Mouse (Mus musculus): Measurements from ENCODE around the gene Gpx1. TPM values are rescaled to one million over a fixed set of nuclear protein-coding genes. Genes with fewer than 3 reads are reported as not detected.
"Not testable (repeated sequence)": the region's sequence is repeated elsewhere in the genome, so short reads cannot be mapped to it uniquely, and the experiment has no call there.

The Gpx1 gene
- polyA plus RNA-seq, 1 experiment from 2014 or later = 743 TPM

- 6% methylated on average over 12 of the region's 12 CpGs for WGBS
- Histone ChIP-seq H3K36me3 (peaks cover 21% of the 10 kb centered on the region), H3K9ac (peak overlapping the region; percentile 99), H3K4me2 (peak overlapping the region; percentile 64), H3K4me1 (peaks cover 46% of the 10 kb centered on the region), H3K27ac (peak overlapping the region; percentile 100), H3K9me3 (replicated peaks) (no peaks in the 10 kb centered on the region), H3K4me3 (replicated peaks) (peak overlapping the region; percentile 94), H3K27me3 (no peaks in the 10 kb centered on the region)
- ATAC-seq (replicated peaks; ENCODE audit: low FRiP score) = no peak
These were observed 31.5 kb upstream of the Gpx1 start for GRCm38 (mm10) chr9:108307021-108307807.

- Histone ChIP-seq H3K4me1 (peaks cover 46% of the 10 kb centered on the region), H3K9me3 (replicated peaks) (no peaks in the 10 kb centered on the region), H3K27me3 (no peaks in the 10 kb centered on the region), H3K27ac (no peak overlapping the region), H3K4me2 (peak overlapping the region; percentile 64), H3K4me3 (replicated peaks) (peak overlapping the region; percentile 94), H3K36me3 (peaks cover 16% of the 10 kb centered on the region), H3K9ac (peak overlapping the region; percentile 41)
- WGBS = 51% methylated on average over 2 of the region's 2 CpGs
- ATAC-seq (replicated peaks; ENCODE audit: low FRiP score) = no peak
These were observed 30.6 kb upstream of the Gpx1 start for GRCm38 (mm10) chr9:108308141-108308540.

GRCm38 (mm10) chr9:108317572-108317971 lies 21.1 kb upstream of the Gpx1 start:
- no peak overlapping the region for H3K4me2 ChIP-seq
- H3K4me1 ChIP-seq = no peaks in the 10 kb centered on the region
- H3K9ac ChIP-seq = no peak overlapping the region
- WGBS = 93% methylated on average over 3 of the region's 3 CpGs
- ATAC-seq (replicated peaks; ENCODE audit: low FRiP score) = no peak
- no peak overlapping the region for H3K27ac ChIP-seq
- H3K36me3 ChIP-seq = peaks cover 69% of the 10 kb centered on the region
- H3K9me3 ChIP-seq (replicated peaks) = no peaks in the 10 kb centered on the region
- no peaks in the 10 kb centered on the region for H3K27me3 ChIP-seq
- H3K4me3 ChIP-seq (replicated peaks) = no peak overlapping the region

GRCm38 (mm10) chr9:108318462-108318861 lies 20.2 kb upstream of the Gpx1 start:
- Histone ChIP-seq H3K27ac (no peak overlapping the region), H3K36me3 (peaks cover 70% of the 10 kb centered on the region), H3K4me2 (no peak overlapping the region), H3K9ac (no peak overlapping the region), H3K4me3 (replicated peaks) (no peak overlapping the region), H3K9me3 (replicated peaks) (no peaks in the 10 kb centered on the region), H3K27me3 (no peaks in the 10 kb centered on the region), H3K4me1 (no peaks in the 10 kb centered on the region)
- WGBS = 88% methylated on average over 2 of the region's 2 CpGs
- no peak for ATAC-seq (replicated peaks; ENCODE audit: low FRiP score)

GRCm38 (mm10) chr9:108322054-108322453 lies 16.6 kb upstream of the Gpx1 start:
- H3K27ac ChIP-seq; H3K4me3 ChIP-seq (replicated peaks); H3K9ac ChIP-seq; H3K4me1 ChIP-seq; H3K4me2 ChIP-seq; H3K9me3 ChIP-seq (replicated peaks); H3K27me3 ChIP-seq; ATAC-seq (replicated peaks; ENCODE audit: low FRiP score): not testable (repeated sequence)
- WGBS = 88% methylated on average over 7 of the region's 7 CpGs
- H3K36me3 ChIP-seq = peaks cover 54% of the 10 kb centered on the region

- 90% methylated on average over 1 of the region's 1 CpGs for WGBS
These were observed 13.9 kb upstream of the Gpx1 start for GRCm38 (mm10) chr9:108324784-108325183.

GRCm38 (mm10) chr9:108325811-108326210 lies 12.9 kb upstream of the Gpx1 start:
- H3K4me3 ChIP-seq (replicated peaks) = no peak overlapping the region
- 98% methylated on average over 2 of the region's 2 CpGs for WGBS
- no peak for ATAC-seq (replicated peaks; ENCODE audit: low FRiP score)
- no peak overlapping the region for H3K4me2 ChIP-seq
- H3K9ac ChIP-seq = no peak overlapping the region
- H3K27me3 ChIP-seq = no peaks in the 10 kb centered on the region
- no peak overlapping the region for H3K27ac ChIP-seq
- peaks cover 64% of the 10 kb centered on the region for H3K36me3 ChIP-seq
- H3K4me1 ChIP-seq = 0 out of 2 replicates have a peak, but pooled peaks cover 2% of the 10 kb centered on the region
- no peaks in the 10 kb centered on the region for H3K9me3 ChIP-seq (replicated peaks)

More at GRCm38 (mm10) chr9:108324784-108325183, 13.9 kb upstream of the Gpx1 start:
- ATAC-seq (replicated peaks; ENCODE audit: low FRiP score) = no peak
- Histone ChIP-seq H3K4me2 (no peak overlapping the region), H3K36me3 (peaks cover 62% of the 10 kb centered on the region), H3K9ac (no peak overlapping the region), H3K9me3 (replicated peaks) (no peaks in the 10 kb centered on the region), H3K4me3 (replicated peaks) (no peak overlapping the region), H3K27me3 (no peaks in the 10 kb centered on the region), H3K4me1 (0 out of 2 replicates have a peak, but pooled peaks cover 2% of the 10 kb centered on the region), H3K27ac (no peak overlapping the region)

GRCm38 (mm10) chr9:108337848-108338550 lies 704 bp upstream of the Gpx1 start:
- Histone ChIP-seq H3K4me2 (peak overlapping the region; percentile 78; the same call in 1 of the 2 replicates), H3K4me3 (replicated peaks) (peak overlapping the region; percentile 73), H3K9ac (0 out of 2 replicates have a peak overlapping the region, but pooled peaks have one; percentile 86), H3K27me3 (no peaks in the 10 kb centered on the region), H3K9me3 (replicated peaks) (no peaks in the 10 kb centered on the region), H3K36me3 (peaks cover 49% of the 10 kb centered on the region), H3K4me1 (peaks cover 41% of the 10 kb centered on the region), H3K27ac (peak overlapping the region; percentile 96)
- WGBS = 65% methylated on average over 10 of the region's 10 CpGs
- ATAC-seq (replicated peaks; ENCODE audit: low FRiP score) = no peak

- peak overlapping the region; percentile 96 for H3K27ac ChIP-seq
- H3K9me3 ChIP-seq (replicated peaks) = no peaks in the 10 kb centered on the region
- ATAC-seq (replicated peaks; ENCODE audit: low FRiP score) = peak; percentile 13; the same call in 1 of the 2 replicates
- H3K4me2 ChIP-seq = peak overlapping the region; percentile 78
- peaks cover 41% of the 10 kb centered on the region for H3K4me1 ChIP-seq
- peaks cover 44% of the 10 kb centered on the region for H3K36me3 ChIP-seq
- 0 out of 2 replicates have a peak overlapping the region, but pooled peaks have one; percentile 86 for H3K9ac ChIP-seq
- H3K27me3 ChIP-seq = no peaks in the 10 kb centered on the region
- WGBS = 15% methylated on average over 6 of the region's 6 CpGs
- H3K4me3 ChIP-seq (replicated peaks) = peak overlapping the region; percentile 73
These were observed 185 bp upstream of the Gpx1 start for GRCm38 (mm10) chr9:108338551-108338885.

GRCm38 (mm10) chr9:108339886-108340257 lies 1.2 kb downstream of the Gpx1 start:
- peak overlapping the region; percentile 86 for H3K9ac ChIP-seq
- 8% methylated on average over 20 of the region's 20 CpGs for WGBS

GRCm38 (mm10) chr9:108340258-108341138 lies 1.8 kb downstream of the Gpx1 start:
- 49% methylated on average over 10 of the region's 10 CpGs for WGBS
- peak overlapping the region; percentile 73 for H3K4me3 ChIP-seq (replicated peaks)
- peaks cover 24% of the 10 kb centered on the region for H3K36me3 ChIP-seq
- ATAC-seq (replicated peaks; ENCODE audit: low FRiP score) = no peak
- peaks cover 41% of the 10 kb centered on the region for H3K4me1 ChIP-seq
- peak overlapping the region; percentile 78 for H3K4me2 ChIP-seq
- no peaks in the 10 kb centered on the region for H3K27me3 ChIP-seq
- H3K9ac ChIP-seq = peak overlapping the region; percentile 86
- H3K9me3 ChIP-seq (replicated peaks) = no peaks in the 10 kb centered on the region
- H3K27ac ChIP-seq = peak overlapping the region; percentile 96

More at GRCm38 (mm10) chr9:108339886-108340257, 1.2 kb downstream of the Gpx1 start:
- H3K27ac ChIP-seq = peak overlapping the region; percentile 96
- H3K9me3 ChIP-seq (replicated peaks) = no peaks in the 10 kb centered on the region
- H3K4me2 ChIP-seq = peak overlapping the region; percentile 78
- peaks cover 31% of the 10 kb centered on the region for H3K36me3 ChIP-seq
- no peak for ATAC-seq (replicated peaks; ENCODE audit: low FRiP score)
- H3K27me3 ChIP-seq = no peaks in the 10 kb centered on the region
- peak overlapping the region; percentile 73 for H3K4me3 ChIP-seq (replicated peaks)
- peaks cover 41% of the 10 kb centered on the region for H3K4me1 ChIP-seq
